ENCODE assay signal across 1 mouse cellular context in the genomic region with DNA sequence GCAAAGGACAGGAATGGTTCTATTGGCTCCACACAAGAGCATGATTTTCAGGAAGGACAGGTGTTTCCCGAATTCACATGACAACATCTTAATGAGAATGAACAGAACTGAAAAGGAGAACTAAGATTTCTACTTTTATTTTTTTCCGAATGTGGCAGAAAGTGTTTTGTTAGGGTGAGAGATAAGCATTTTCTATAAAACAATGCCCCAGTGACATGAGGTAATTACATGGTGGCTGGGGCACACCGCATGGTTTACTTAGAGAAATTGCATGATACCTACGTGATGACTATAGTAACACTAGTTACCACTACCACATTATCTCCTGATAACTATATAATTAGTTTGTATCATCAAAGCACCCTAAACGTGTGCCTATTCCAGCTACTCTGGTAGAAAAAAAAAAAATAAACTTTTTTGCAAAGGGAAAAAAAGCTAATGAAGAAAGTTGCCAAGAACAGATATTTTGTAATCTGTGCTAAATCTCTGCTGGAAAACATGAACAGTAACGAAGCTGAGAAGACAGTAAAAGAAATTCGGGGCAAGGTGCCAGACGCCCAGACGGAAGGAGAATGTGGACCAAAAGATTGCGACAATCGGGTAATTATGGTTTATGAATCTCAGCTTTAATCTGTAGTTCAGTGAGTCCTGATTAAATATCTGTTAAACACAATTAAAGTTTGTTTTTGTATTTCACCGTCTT.
A peak's percentile ranks its signal among the peaks of the same experiment; 100 is the strongest.
TF ChIP-seq lines count a peak whose summit lies in the region.

No protein-coding gene starts in this region.

TF ChIP-seq in CH12.LX, 34 proteins besides CTCF, POLR2A, EP300 and RAD21 (continued from another document):
- TF ChIP-seq CHD2 (IDR thresholded peaks at IDR 0.05; ENCODE audit: low read length) (peak; percentile 83), ZC3H11A (IDR thresholded peaks at IDR 0.05; ENCODE audit: low read depth, low read length) (no peak), SMC3 (IDR thresholded peaks at IDR 0.05; ENCODE audit: low read depth, low read length) (no peak), CHD1 (IDR thresholded peaks at IDR 0.05; ENCODE audit: low read depth, low read length) (peak; percentile 15; the same call in 1 of the 2 replicates), E2F4 (IDR thresholded peaks at IDR 0.05; ENCODE audit: insufficient replicate concordance, low read depth, low read length) (peak; percentile 52; the same call in 1 of the 2 replicates), ZNF384 (IDR thresholded peaks at IDR 0.05; ENCODE audit: low read depth, low read length) (peak; percentile 77; the same call in 1 of the 2 replicates), ETS1 (conservative IDR thresholded peaks at IDR 0.05; ENCODE audit: low read depth, low read length) (peak; percentile 83), MAZ (IDR thresholded peaks at IDR 0.05; ENCODE audit: low read depth, low read length) (peak; percentile 74), ZMIZ1 (IDR thresholded peaks at IDR 0.05; ENCODE audit: low read depth, low read length) (0 out of 2 replicates have a peak, but pooled peaks have one; percentile 44), POLR2AphosphoS2 (IDR thresholded peaks at IDR 0.05; ENCODE audit: low read depth, low read length) (no peak)
